Mouse (Mus musculus): ENCODE data around the gene Dcdc2b.

Gene Dcdc2b

GRCm38 (mm10) chr4:129614093-129614492 is at the start of gene Dcdc2b:
Gene Dcdc2b (minus strand): TSS chr4:129614257.
- no peak for DNase-seq (ENCODE audit: low read depth)

- DNase-seq (ENCODE audit: low read depth): peak; percentile 26
Measured at GRCm38 (mm10) chr4:129662255-129662813, 48.3 kb upstream of the Dcdc2b start.

DNA sequence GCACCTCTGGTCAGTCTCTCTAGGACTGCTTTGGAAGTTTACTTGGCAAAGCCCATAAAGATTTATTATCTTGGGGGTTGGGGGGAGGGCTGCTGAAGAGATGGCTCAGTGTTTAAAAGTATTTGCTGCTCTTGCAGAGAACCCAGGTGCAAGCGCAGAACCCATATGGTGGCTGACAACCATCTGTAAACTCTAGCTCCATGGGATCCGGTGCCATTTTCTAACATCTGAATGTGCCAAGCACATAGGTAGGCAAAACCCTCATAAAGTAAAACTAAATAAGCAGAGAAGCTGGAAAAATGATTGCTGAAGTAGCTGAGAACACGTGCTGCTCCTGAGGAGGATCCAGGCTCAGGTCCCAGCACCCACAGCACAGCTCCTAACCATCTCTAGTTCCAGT is 47.5 kb upstream of the Dcdc2b start:
- DNase-seq (ENCODE audit: low read depth): no peak

DNA sequence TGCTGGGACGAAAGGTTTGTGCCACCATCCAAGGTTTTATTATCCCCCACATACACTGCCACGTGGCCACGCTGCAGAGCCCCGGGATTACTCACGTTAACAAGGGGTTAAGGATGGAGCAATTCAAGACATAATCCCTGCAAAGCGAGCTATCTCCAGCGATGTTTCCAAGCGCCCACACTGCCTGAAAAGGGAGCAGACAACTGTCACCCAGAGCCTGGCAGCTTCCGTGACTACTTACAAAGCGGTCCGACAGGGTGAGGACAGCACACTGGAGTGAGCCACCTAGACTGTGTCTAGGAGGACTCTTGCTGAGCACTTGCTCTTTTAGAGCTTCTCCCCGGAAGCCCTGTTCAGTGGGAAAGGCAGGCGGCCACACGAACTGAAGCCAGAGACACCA is 40.7 kb upstream of the Dcdc2b start:
- DNase-seq (ENCODE audit: low read depth): no peak

- DNase-seq (ENCODE audit: low read depth): no peak
Measured at GRCm38 (mm10) chr4:129650359-129650758, 36.3 kb upstream of the Dcdc2b start.

- DNase-seq (ENCODE audit: low read depth): no peak
Measured at GRCm38 (mm10) chr4:129648656-129649055, 34.6 kb upstream of the Dcdc2b start.

- DNase-seq (ENCODE audit: low read depth): no peak
Measured at GRCm38 (mm10) chr4:129645204-129645603, 31.1 kb upstream of the Dcdc2b start.

- no peak for DNase-seq (ENCODE audit: low read depth)
Measured at GRCm38 (mm10) chr4:129641756-129642155, 27.7 kb upstream of the Dcdc2b start.

DNA sequence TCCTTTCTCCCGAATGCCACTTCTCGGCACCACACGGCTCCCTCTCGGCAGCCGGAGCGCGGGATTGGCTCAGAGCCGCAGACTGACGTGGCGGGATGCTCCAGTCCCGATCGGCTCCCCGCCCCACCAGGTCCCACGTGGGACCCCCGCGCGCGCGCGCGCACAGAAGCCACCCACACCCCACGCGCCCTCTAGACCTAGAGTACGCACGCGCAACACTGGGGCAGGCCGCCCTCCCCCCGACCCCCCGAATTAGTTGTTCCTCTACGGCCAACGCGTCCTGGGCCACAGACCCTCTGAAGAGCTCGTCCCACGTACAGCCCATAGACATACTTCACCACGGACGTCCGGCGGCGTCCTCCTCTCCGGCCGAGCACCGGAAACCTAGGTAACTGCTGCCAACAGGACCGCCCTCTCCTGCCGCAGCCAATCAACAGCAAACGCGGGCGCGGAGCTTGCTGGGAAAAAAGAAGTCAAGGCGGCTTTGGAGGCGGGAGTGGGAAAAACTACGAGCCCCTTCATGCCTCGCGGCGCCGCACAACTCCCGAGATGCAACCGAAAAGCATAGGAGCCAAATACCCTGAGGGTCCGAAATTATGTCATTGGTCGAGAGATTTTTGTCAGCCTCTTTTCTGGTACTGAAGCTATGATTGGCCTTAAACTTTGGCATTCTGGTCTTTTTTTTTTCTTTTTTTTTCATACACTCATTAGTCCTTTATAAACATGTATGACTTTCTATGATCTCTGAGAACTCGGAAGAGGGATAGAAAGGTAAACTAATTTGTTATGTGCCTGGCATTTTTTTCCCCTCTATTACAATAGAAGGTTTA is 26.8 kb upstream of the Dcdc2b start, which contains the start of gene Txlna:
Txlna (minus strand) TSS at position 428 of the 830 bp plus-strand sequence.
- DNase-seq (ENCODE audit: low read depth): peak; percentile 100

GRCm38 (mm10) chr4:129640101-129640637 is 26.1 kb upstream of the Dcdc2b start:
- DNase-seq (ENCODE audit: low read depth): no peak

GRCm38 (mm10) chr4:129639221-129639620 is 25.2 kb upstream of the Dcdc2b start:
- DNase-seq (ENCODE audit: low read depth): no peak

DNA sequence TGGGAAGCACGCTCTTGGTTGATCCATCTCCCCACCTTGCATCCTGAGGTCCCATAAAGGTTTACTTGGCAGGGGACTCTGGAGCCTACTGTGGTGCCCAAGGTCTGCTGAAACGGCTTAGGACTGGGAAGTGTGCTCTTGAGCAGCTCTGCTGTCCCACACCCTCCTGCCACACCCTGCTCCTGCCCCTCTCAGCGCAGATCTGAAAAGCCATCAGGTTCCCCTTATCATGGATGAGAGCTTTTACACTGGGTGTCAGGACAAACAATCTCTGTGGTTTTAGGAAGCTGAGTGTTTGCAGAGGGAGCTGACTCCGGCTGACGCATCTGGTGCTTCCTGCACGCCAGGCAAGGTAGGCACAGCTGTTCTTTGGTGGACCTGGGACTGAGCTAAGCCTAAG is 19.8 kb upstream of the Dcdc2b start:
- DNase-seq (ENCODE audit: low read depth): no peak

GRCm38 (mm10) chr4:129631867-129632266 is 17.8 kb upstream of the Dcdc2b start:
- no peak for DNase-seq (ENCODE audit: low read depth)

DNA sequence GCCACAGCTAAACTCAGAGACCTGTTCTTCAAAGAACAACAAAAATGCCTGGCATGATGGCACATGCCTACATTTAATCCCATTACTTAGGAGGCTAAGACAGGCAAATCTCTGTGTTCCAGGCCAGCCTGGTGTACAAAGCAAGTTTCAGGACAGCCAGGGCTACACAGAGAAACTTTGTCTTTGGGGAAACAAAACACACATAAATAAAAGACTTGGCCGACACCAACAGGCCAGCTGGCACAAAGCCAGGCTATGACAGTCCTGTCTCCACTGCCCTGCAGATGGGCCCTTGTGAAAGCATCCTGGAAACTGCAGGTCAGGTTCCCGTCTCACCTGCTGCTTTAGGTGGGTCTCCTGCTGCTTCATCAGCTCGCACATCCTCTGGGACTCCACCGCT is 16.9 kb upstream of the Dcdc2b start:
- DNase-seq (ENCODE audit: low read depth): no peak

DNA sequence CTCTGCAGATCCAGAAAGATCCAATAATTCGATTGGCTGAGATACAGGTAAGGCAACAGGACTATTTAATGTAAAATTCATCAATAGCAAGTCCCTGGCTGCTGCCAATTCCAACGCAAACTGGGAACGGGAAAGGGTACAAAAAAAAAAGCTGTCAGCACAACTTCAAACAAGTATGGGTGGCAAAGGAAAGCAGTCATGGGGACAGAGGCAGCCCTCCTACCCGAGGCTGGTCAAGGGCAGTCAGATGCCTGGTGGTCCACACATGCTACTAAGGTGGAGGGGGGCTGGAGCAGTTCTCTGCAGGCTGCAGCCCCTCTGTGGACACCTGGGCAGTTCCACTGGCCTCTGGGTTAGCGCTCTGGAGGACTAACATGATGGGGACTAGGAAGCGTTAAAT is 12.0 kb upstream of the Dcdc2b start:
- no peak for DNase-seq (ENCODE audit: low read depth)

- no peak for DNase-seq (ENCODE audit: low read depth)
Measured at GRCm38 (mm10) chr4:129625496-129625895, 11.4 kb upstream of the Dcdc2b start.

GRCm38 (mm10) chr4:129625029-129625370 is 10.9 kb upstream of the Dcdc2b start:
- DNase-seq (ENCODE audit: low read depth): peak; percentile 82

- peak; percentile 97 for DNase-seq (ENCODE audit: low read depth)
Measured at GRCm38 (mm10) chr4:129624281-129625028, 10.4 kb upstream of the Dcdc2b start.

- no peak for DNase-seq (ENCODE audit: low read depth)
Measured at GRCm38 (mm10) chr4:129623681-129624091, 9.6 kb upstream of the Dcdc2b start, which contains the start of gene Ccdc28b. Gene Ccdc28b (minus strand): TSS chr4:129623947.

- DNase-seq (ENCODE audit: low read depth): no peak
Measured at GRCm38 (mm10) chr4:129622803-129623535, 8.9 kb upstream of the Dcdc2b start.

GRCm38 (mm10) chr4:129622120-129622802 is 8.2 kb upstream of the Dcdc2b start:
- DNase-seq (ENCODE audit: low read depth): no peak
